Mouse (Mus musculus) kidney, adult 2 months (tissue): ENCODE measurements at regions not wholly inside any gene's neighbourhood (a gene's known extent, or its start where the extent isn't known, plus 50 kb on each side); places are given as distances from the start of the nearest gene placed in this dataset.

ENCODE experiments used
- CTCF ChIP-seq: fragments of 200-500 bp; conservative IDR thresholded peaks from 2 replicates; pipeline ENCODE4 v1.5.1; 2011; ENCODE audit warnings: low read depth, mild to moderate bottlenecking, control low read depth, low read length, moderate library complexity, mixed read lengths; ENCODE audit not compliant: insufficient read depth, insufficient read length
- POLR2A ChIP-seq: fragments of 200-500 bp; IDR thresholded peaks from one replicate; pipeline ENCODE4 v1.6.1; 2011; ENCODE audit warnings: low read depth, low read length, control low read depth

DNA sequence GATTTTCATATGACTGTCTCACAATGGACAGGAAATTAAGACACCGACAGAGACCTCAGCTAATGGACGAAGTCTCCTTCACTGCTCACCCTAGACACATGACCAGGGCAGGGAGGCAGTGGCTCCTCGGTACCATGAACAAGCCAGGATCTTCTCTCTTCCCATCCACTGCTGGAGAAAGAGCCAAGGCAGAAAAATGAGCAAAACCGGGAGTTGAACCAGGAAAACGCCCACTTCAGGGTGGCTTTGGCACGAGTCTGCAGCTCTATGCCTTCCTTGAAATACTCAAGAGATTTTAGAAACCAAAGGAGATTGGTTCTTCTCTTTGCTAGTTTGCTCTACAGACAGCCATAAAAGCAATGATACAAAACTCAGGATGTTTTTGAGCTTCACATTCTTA, 172.3 kb downstream of the Drd1 start:
- no peak for TF ChIP-seq CTCF
- TF ChIP-seq POLR2A = no peak
